Mouse (Mus musculus): Measurements from ENCODE around the gene Angpt4. TPM values are rescaled to one million over a fixed set of nuclear protein-coding genes. Genes with fewer than 3 reads are reported as not detected.

The Angpt4 gene
- total and polyA plus RNA-seq, 2 experiments, result under 0.01 to 0.10 TPM

DNA sequence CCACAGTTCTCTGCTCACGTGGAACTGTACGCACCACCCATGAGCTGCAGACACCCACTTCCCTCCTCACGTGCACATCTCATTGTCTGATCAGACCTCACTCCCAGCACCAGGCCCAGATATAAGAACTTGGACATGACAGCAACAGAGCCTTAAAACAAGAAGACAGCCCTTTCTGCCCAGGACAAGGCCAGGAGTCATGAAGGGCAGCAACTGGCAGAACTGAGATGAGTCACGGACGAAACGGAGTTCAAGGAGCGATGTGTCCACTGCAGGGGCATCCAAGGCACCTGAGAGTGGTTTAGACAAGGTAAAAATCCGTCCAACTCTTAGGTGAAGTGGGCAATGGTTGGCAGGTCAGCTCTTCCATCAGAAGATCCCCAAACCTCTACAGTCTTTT, 42.7 kb downstream of the Angpt4 start:
- WGBS, result 92% methylated on average over 8 of the region's 8 CpGs
- Histone ChIP-seq H3K36me3 (ENCODE audit: control insufficient read depth, insufficient read depth, low read length) (no peaks in the 10 kb centered on the region), H3K4me3 (ENCODE audit: insufficient read depth, low read depth, low read length) (no peak overlapping the region), H3K27me3 (ENCODE audit: control insufficient read depth, insufficient read depth, low read length) (no peaks in the 10 kb centered on the region), H3K79me2 (ENCODE audit: control insufficient read depth, insufficient read depth, low read length) (no peaks in the 10 kb centered on the region), H3K4me1 (ENCODE audit: control insufficient read depth, insufficient read depth, low read length) (peaks cover 3% of the 10 kb centered on the region; the same call in 1 of the 2 replicates), H3K27ac (replicated peaks; ENCODE audit: insufficient read depth, low read depth, low read length) (no peak overlapping the region), H3K9ac (ENCODE audit: low read depth, low read length) (no peak overlapping the region)
- TF ChIP-seq CTCF (IDR thresholded peaks at IDR 0.05; ENCODE audit: low read depth, low read length) (no peak), POLR2A (IDR thresholded peaks at IDR 0.05; ENCODE audit: extremely low read depth, insufficient read depth, low read length) (no peak)
- no peak for DNase-seq (ENCODE audit: extremely low read depth, low read depth, low spot score)

DNA sequence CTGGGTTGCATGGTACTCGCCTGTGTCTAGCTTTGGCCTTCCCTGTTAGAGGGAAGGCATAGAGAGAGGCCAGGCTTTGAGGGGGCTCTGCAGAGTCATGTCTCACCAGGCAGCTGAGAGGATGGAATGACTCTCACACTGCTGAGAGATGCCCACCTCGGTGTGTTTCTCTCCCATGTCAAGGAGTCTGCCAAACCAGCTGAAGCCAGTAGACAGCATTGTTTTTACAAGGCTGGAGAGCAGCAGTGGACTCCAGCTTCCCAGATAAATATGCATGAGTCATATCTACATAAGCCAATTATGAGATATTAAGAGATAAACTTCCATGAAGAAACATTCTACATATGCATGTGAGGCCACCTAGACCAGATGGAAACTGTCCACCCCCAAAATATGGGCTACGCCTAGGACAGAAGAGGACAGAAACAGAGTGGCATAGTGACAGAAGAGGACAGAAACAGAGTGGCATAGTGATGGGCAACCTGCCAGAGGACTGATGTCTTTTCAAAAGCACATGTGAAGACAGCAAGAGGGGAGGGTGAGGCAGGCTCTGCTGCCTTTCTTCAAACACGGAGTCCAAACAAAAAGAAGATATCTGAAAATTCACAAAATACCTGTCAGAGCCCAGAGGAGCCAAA, 45.6 kb downstream of the Angpt4 start:
- DNase-seq (ENCODE audit: extremely low read depth, low read depth, low spot score), result no peak
- H3K36me3 ChIP-seq (ENCODE audit: control insufficient read depth, insufficient read depth, low read length), result no peaks in the 10 kb centered on the region
- H3K4me3 ChIP-seq (ENCODE audit: insufficient read depth, low read depth, low read length), result no peak overlapping the region
- no peak overlapping the region for H3K9ac ChIP-seq (ENCODE audit: low read depth, low read length)
- no peaks in the 10 kb centered on the region for H3K79me2 ChIP-seq (ENCODE audit: control insufficient read depth, insufficient read depth, low read length)
- TF ChIP-seq CTCF (IDR thresholded peaks at IDR 0.05; ENCODE audit: low read depth, low read length) (no peak), POLR2A (IDR thresholded peaks at IDR 0.05; ENCODE audit: extremely low read depth, insufficient read depth, low read length) (no peak)
- no peaks in the 10 kb centered on the region for H3K27me3 ChIP-seq (ENCODE audit: control insufficient read depth, insufficient read depth, low read length)
- 86% methylated on average over 4 of the region's 4 CpGs for WGBS
- peaks cover 8% of the 10 kb centered on the region for H3K4me1 ChIP-seq (ENCODE audit: control insufficient read depth, insufficient read depth, low read length)
- H3K27ac ChIP-seq (replicated peaks; ENCODE audit: insufficient read depth, low read depth, low read length), result no peak overlapping the region

DNA sequence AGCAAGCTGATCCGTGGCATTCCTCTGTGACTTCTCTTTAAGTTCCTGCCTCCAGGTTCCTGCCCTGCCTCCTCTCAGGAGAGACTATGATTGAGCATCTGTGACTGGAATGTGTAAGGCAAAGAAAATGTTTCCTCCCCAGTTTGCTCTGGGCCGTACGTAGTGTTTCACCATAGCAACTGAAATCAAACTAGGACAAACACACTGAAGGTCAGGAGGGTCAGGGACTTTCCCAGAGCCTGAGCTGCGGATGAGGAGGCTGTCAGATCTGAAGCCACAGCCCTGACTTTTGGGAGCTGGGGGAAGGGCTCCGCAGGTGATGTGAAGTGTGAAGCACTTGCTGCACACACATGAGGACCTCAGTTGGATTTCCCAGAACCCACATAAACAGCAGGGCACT, 48.3 kb downstream of the Angpt4 start:
- Histone ChIP-seq H3K4me1 (ENCODE audit: control insufficient read depth, insufficient read depth, low read length) (peaks cover 8% of the 10 kb centered on the region), H3K27ac (replicated peaks; ENCODE audit: insufficient read depth, low read depth, low read length) (no peak overlapping the region), H3K36me3 (ENCODE audit: control insufficient read depth, insufficient read depth, low read length) (no peaks in the 10 kb centered on the region), H3K79me2 (ENCODE audit: control insufficient read depth, insufficient read depth, low read length) (no peaks in the 10 kb centered on the region), H3K9ac (ENCODE audit: low read depth, low read length) (no peak overlapping the region), H3K27me3 (ENCODE audit: control insufficient read depth, insufficient read depth, low read length) (no peaks in the 10 kb centered on the region), H3K4me3 (ENCODE audit: insufficient read depth, low read depth, low read length) (no peak overlapping the region)
- 5% methylated on average over 5 of the region's 5 CpGs for whole genome bisulfite sequencing
- TF ChIP-seq CTCF (IDR thresholded peaks at IDR 0.05; ENCODE audit: low read depth, low read length) (no peak), POLR2A (IDR thresholded peaks at IDR 0.05; ENCODE audit: extremely low read depth, insufficient read depth, low read length) (no peak)
- peak; percentile 77 for DNase-seq (ENCODE audit: extremely low read depth, low read depth, low spot score)

DNA sequence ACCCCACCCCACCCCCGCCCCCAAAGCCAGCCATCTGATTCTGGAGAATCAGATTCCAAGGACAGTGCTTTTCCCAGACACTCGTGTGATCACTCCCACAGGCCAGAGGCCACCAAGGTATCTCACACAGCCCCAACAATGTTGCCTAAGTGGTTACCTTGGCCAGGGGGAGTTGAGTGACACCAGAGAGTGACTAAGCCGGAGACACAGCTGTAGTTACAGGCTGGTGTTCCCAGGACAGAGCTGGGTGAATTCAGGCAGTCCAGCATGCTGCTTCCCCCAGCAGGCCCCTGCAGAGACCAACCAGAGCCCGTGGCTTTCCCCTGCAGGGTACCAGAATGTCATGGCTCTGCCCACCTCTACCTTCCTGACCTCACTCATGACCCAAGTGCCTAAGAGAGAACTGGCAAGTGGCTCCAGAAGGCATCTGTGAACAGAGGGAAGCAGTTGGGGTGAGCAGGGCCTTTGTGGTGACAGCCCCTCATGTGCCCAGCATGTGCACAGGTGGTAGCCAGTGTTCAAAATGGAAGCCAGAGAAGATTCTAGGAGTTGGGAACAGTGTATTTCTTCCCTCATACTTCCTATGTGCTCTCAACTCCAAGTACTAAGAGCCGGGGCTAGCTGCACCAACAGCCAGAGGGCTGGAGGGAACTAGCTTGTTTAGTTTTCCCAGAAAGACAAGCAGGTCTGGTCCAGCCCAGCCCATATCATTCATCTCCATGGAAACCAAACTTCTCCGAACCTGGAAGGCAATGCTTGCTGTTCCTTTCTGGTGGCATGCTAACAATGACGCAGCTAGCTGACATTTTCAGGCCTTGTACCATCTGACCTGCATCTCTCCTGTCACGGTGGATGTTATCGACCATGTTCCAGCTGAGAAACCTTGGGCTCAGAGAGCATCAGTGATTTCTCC, 50.5 kb downstream of the Angpt4 start:
- TF ChIP-seq CTCF (IDR thresholded peaks at IDR 0.05; ENCODE audit: low read depth, low read length), result no peak
- no peak for TF ChIP-seq POLR2A (IDR thresholded peaks at IDR 0.05; ENCODE audit: extremely low read depth, insufficient read depth, low read length)
- H3K9ac ChIP-seq (ENCODE audit: low read depth, low read length), result no peak overlapping the region
- 83% methylated on average over 9 of the region's 9 CpGs for WGBS
- no peaks in the 10 kb centered on the region for H3K27me3 ChIP-seq (ENCODE audit: control insufficient read depth, insufficient read depth, low read length)
- no peaks in the 10 kb centered on the region for H3K79me2 ChIP-seq (ENCODE audit: control insufficient read depth, insufficient read depth, low read length)
- H3K36me3 ChIP-seq (ENCODE audit: control insufficient read depth, insufficient read depth, low read length), result no peaks in the 10 kb centered on the region
- H3K4me3 ChIP-seq (ENCODE audit: insufficient read depth, low read depth, low read length), result no peak overlapping the region
- no peak overlapping the region for H3K27ac ChIP-seq (replicated peaks; ENCODE audit: insufficient read depth, low read depth, low read length)
- peaks cover 5% of the 10 kb centered on the region for H3K4me1 ChIP-seq (ENCODE audit: control insufficient read depth, insufficient read depth, low read length)
- no peak for DNase-seq (ENCODE audit: extremely low read depth, low read depth, low spot score)

DNA sequence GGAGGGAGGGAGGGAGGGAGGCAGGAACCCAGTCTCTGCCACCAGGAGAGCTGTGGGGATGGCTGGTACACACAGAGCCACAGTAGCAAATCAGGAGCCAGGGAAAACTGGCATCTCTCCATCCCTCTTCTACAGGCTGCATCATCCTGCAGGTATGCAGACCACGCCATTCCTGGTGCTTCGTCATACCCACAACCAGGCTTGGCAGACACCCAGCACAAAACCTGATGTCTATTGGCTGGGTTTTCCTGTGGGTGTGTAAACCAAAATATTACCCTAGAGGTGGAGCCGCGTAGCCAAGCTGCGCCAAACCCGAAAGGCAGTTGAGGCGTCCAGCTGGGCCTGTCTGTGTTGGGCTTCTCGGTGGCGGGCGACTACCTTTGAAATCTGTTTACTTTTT, 51.5 kb downstream of the Angpt4 start:
- DNase-seq (ENCODE audit: extremely low read depth, low read depth, low spot score), result no peak
- H3K9ac ChIP-seq (ENCODE audit: low read depth, low read length), result no peak overlapping the region
- 65% methylated on average over 10 of the region's 10 CpGs for WGBS
- TF ChIP-seq CTCF (IDR thresholded peaks at IDR 0.05; ENCODE audit: low read depth, low read length) (no peak), POLR2A (IDR thresholded peaks at IDR 0.05; ENCODE audit: extremely low read depth, insufficient read depth, low read length) (no peak)
- peaks cover 5% of the 10 kb centered on the region for H3K4me1 ChIP-seq (ENCODE audit: control insufficient read depth, insufficient read depth, low read length)
- no peak overlapping the region for H3K27ac ChIP-seq (replicated peaks; ENCODE audit: insufficient read depth, low read depth, low read length)
- H3K4me3 ChIP-seq (ENCODE audit: insufficient read depth, low read depth, low read length), result no peak overlapping the region
- no peaks in the 10 kb centered on the region for H3K36me3 ChIP-seq (ENCODE audit: control insufficient read depth, insufficient read depth, low read length)
- no peaks in the 10 kb centered on the region for H3K27me3 ChIP-seq (ENCODE audit: control insufficient read depth, insufficient read depth, low read length)
- H3K79me2 ChIP-seq (ENCODE audit: control insufficient read depth, insufficient read depth, low read length), result no peaks in the 10 kb centered on the region

All from liver, adult 2 months (tissue).